In the genomic region with DNA sequence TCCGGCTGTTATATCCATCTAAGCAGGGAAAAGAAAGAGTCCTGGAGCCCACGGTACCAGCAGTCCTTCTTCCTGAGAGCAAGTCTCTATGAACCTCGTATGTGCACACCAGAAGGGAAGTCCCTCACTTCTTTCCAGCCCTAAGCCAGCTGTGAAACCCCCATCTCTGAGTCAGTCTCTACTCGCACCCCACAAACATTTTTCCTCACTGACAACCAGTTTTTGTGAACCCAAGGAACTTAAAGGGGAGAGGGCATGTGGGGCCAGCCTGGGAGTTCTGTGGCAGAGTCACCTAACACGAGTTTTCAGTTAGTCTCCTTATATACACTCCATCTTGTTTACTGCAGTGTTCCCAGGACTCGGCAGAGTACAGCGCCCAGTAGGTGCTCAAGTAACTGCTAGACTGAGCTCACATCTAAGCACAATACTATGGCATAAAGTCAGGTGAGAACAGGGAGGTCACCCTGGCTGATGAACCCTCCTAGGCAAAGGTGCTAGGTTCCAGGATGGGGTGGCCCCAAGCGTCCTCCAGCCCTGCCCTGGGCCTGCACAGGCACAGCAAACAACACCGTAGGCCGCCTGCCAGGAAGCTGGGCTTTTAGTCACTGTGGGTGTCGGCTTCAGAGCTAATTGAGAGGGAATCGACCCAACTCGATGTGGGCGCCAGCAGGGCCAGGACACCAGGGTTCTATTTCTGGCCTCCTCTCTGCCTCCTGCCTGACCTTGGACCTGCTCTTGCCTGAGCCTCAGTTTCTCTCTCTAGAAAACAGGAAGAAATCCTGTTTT, we compare ENCODE assay signal across 10 mouse cellular contexts. TPM values are rescaled to one million over a fixed set of nuclear protein-coding genes. Genes with fewer than 3 reads are reported as not detected.
DNase-seq lines count a peak whose midpoint lies in the region; ATAC-seq and TF ChIP-seq lines count a peak whose summit lies in the region.
"Had no signal": no experiment of that assay in that cellular context is flagged by ENCODE, and none has a peak within 500 bp of the region (broad histone marks: within the 10 kb centered on the region; RNA-seq: fewer than 3 reads in every experiment).

No protein-coding gene starts in this region.

- no peak overlapping the region for H3K9ac ChIP-seq in heart, adult 2 months (ENCODE audit: low read depth, low read length)
- H3K9ac ChIP-seq in heart, embryonic 11.5 days (ENCODE audit: low read depth, low read length): no peak overlapping the region

- no peak for TF ChIP-seq CTCF in heart, adult 2 months (IDR thresholded peaks at IDR 0.05)
- TF ChIP-seq CTCF in lung, adult 2 months (IDR thresholded peaks at IDR 0.05; ENCODE audit: insufficient read depth, low read length): no peak

- H3K4me2 ChIP-seq in heart, embryonic 11.5 days: no peak overlapping the region

- no peak overlapping the region for H3K4me3 ChIP-seq in heart, adult 2 months
- H3K4me3 ChIP-seq in heart, embryonic 11.5 days (ENCODE audit: low read depth, low read length): no peak overlapping the region
- no peak overlapping the region for H3K4me3 ChIP-seq in lung, adult 2 months (replicated peaks; ENCODE audit: extremely low read depth, low read depth, low read length)

- H3K9me3 ChIP-seq in heart, embryonic 11.5 days (replicated peaks; ENCODE audit: control insufficient read depth, low read length): no peaks in the 10 kb centered on the region
- H3K9me3 ChIP-seq: G1E had no signal

- H3K4me1 ChIP-seq in heart, adult 2 months (ENCODE audit: control insufficient read depth, insufficient read depth, low read length): peaks cover 23% of the 10 kb centered on the region
- peaks cover 52% of the 10 kb centered on the region for H3K4me1 ChIP-seq in heart, embryonic 11.5 days (ENCODE audit: control insufficient read depth, insufficient read depth, low read length)
- H3K4me1 ChIP-seq in lung, adult 2 months (ENCODE audit: control insufficient read depth, insufficient read depth, low read length): peaks cover 48% of the 10 kb centered on the region

- intact Hi-C loops in heart, adult 2 months (cut with DNase I): no loop called here

- TF ChIP-seq EP300 in heart, adult 2 months (IDR thresholded peaks at IDR 0.05; ENCODE audit: insufficient read depth, low read depth, low read length): no peak

- H3K27me3 ChIP-seq in heart, adult 2 months (ENCODE audit: control insufficient read depth, insufficient read depth, low read length): no peaks in the 10 kb centered on the region
- peaks cover 19% of the 10 kb centered on the region for H3K27me3 ChIP-seq in heart, embryonic 11.5 days (ENCODE audit: control insufficient read depth, insufficient read depth, low read length)

- H3K79me2 ChIP-seq in heart, adult 2 months (replicated peaks; ENCODE audit: control insufficient read depth, insufficient read depth, low read length): no peaks in the 10 kb centered on the region

- WGBS in heart, adult 2 months: 45% methylated on average over 14 of the region's 14 CpGs
- WGBS in heart, embryonic 11.5 days (ENCODE audit: insufficient replicate concordance): 51% methylated on average over 14 of the region's 14 CpGs
- 34% methylated on average over 14 of the region's 14 CpGs for WGBS in lung, adult 2 months

- TF ChIP-seq POLR2A in heart, adult 2 months (IDR thresholded peaks at IDR 0.05; ENCODE audit: insufficient read depth, low read depth, low read length): no peak
- TF ChIP-seq POLR2A in lung, adult 2 months (IDR thresholded peaks at IDR 0.05; ENCODE audit: borderline replicate concordance, extremely low read depth, low read depth, low read length): no peak

- H3K27ac ChIP-seq in heart, adult 2 months: peak overlapping the region; percentile 43
- H3K27ac ChIP-seq in heart, embryonic 11.5 days (ENCODE audit: low read depth, low read length): no peak overlapping the region

- peaks cover 2% of the 10 kb centered on the region; the same call in 1 of the 2 replicates for H3K36me3 ChIP-seq in heart, adult 2 months (ENCODE audit: control insufficient read depth, insufficient read depth, low read length)
- no peaks in the 10 kb centered on the region for H3K36me3 ChIP-seq in heart, embryonic 11.5 days (ENCODE audit: control insufficient read depth, insufficient read depth, low read length)
- H3K36me3 ChIP-seq: G1E had no signal

- DNase-seq in heart, adult 2 months: peak; percentile 59 to 61
- DNase-seq in MN1 (ENCODE audit: low spot score): peak; percentile 63
- DNase-seq in gastrocnemius, postnatal 10 days: peak; percentile 81
- peak; percentile 56 for DNase-seq in lung, adult 2 months
- DNase-seq in frontal cortex, postnatal 25 days (ENCODE audit: low spot score in 2 of 2): no peak
- no peak for DNase-seq in thymus, postnatal 10 days (ENCODE audit: low spot score in 2 of 2)
- no peak for DNase-seq in spleen, postnatal 14 days (ENCODE audit: low spot score in 2 of 2)

- no peak for ATAC-seq in heart, embryonic 11.5 days (replicated peaks; ENCODE audit: insufficient number of reproducible peaks, low FRiP score, low TSS enrichment)
- ATAC-seq: midbrain, embryonic 16.5 days had no signal

RNA-seq across cellular contexts. Expression of gene Sema3f, which starts 6.7 kb away (rescaled TPM):
- total RNA-seq in heart, adult 2 months (2021): 10 to 100 TPM; 13.4 to 16.8 TPM
- 29.1 and 31.8 TPM in 2 replicates for polyA plus RNA-seq in heart, adult 2 months (2012; rRNA removed)
- 4.6 and 5.8 TPM in 2 replicates for polyA plus RNA-seq in heart, embryonic 11.5 days (2014; fragmentation: Nextera tagmentation; extraction: Ambion mirVana)
- total RNA-seq in gastrocnemius, postnatal 10 days (2021): 10 to 100 TPM; 11.9 to 18.0 TPM
- polyA plus RNA-seq in lung, adult 2 months (2012; rRNA removed): 318 and 413 TPM in 2 replicates

RNA-seq across cellular contexts. Expression of gene Gnat1, which starts 24.0 kb away (rescaled TPM):
- total RNA-seq in heart, adult 2 months (2021): not detected
- not detected in 2 replicates for polyA plus RNA-seq in heart, adult 2 months (2012; rRNA removed)
- 0.42 and 1.2 TPM in 2 replicates for polyA plus RNA-seq in heart, embryonic 11.5 days (2014; fragmentation: Nextera tagmentation; extraction: Ambion mirVana)
- not detected for total RNA-seq in gastrocnemius, postnatal 10 days (2021)
- polyA plus RNA-seq in lung, adult 2 months (2012; rRNA removed): 0.09 and 0.20 TPM in 2 replicates
- polyA plus RNA-seq: G1E had no signal

RNA-seq across cellular contexts. Expression of gene Slc38a3, which starts 34.2 kb away (rescaled TPM):
- total RNA-seq in heart, adult 2 months (2021): 10 to 100 TPM; 71.5 to 88.3 TPM
- polyA plus RNA-seq in heart, adult 2 months (2012; rRNA removed): 162 and 314 TPM in 2 replicates
- polyA plus RNA-seq in heart, embryonic 11.5 days (2014; fragmentation: Nextera tagmentation; extraction: Ambion mirVana): 2.8 and 3.3 TPM in 2 replicates
- 10 to 100 TPM; 17.6 to 20.4 TPM for total RNA-seq in gastrocnemius, postnatal 10 days (2021)
- polyA plus RNA-seq in lung, adult 2 months (2012; rRNA removed): 1.8 and 16.1 TPM in 2 replicates
- polyA plus RNA-seq: G1E had no signal

Comparison
In these comparisons a context has a peak if more than half of its experiments do, and no peak if none do; other contexts are left out.
1. DNase-seq: peak in heart, adult 2 months (2 of 2), MN1 (single experiment), gastrocnemius, postnatal 10 days (single experiment) and lung, adult 2 months (single experiment); none in frontal cortex, postnatal 25 days (0 of 2), thymus, postnatal 10 days (0 of 2) and spleen, postnatal 14 days (0 of 2).